ENCODE assay signal across 20 mouse cellular contexts in the genomic region with DNA sequence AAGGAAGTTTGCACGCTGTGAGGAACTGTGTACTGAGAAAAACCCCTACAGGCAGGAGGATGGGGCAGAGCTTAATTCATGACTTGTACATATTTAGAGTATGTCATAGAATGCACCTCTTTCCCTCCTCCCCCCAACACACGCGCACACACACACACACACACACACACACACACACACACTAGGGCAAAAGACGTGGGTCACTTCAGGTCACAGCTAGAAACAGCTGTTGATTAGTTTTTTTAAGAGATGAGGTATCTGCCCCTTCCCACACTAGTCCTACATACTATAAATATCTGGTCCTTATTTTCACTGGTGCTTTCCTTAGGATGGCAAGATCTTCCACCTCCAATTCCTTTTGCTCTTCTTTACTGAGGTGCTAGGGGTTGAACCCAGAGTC.
"Had no signal": no experiment of that assay in that cellular context is flagged by ENCODE, and none has a peak within 500 bp of the region (broad histone marks: within the 10 kb centered on the region; RNA-seq: fewer than 3 reads in every experiment).

No protein-coding gene starts in this region.

- H3K9ac ChIP-seq: intestine, embryonic 15.5 days; limb, embryonic 13.5 days; lung, embryonic 15.5 days; midbrain, embryonic 13.5 days had no signal

- ATAC-seq: intestine, embryonic 15.5 days; midbrain, embryonic 13.5 days; midbrain, embryonic 16.5 days had no signal

- H3K9me3 ChIP-seq: intestine, embryonic 15.5 days; limb, embryonic 10.5 days; limb, embryonic 13.5 days; lung, embryonic 15.5 days; midbrain, embryonic 13.5 days had no signal

- H3K4me3 ChIP-seq: intestine, embryonic 15.5 days; layer of hippocampus, adult 2 months; limb, embryonic 10.5 days; limb, embryonic 13.5 days; lung, embryonic 15.5 days; midbrain, embryonic 13.5 days had no signal

- H3K27ac ChIP-seq: intestine, embryonic 15.5 days; kidney, postnatal 0 days; layer of hippocampus, adult 2 months; limb, embryonic 10.5 days; limb, embryonic 13.5 days; lung, embryonic 15.5 days; midbrain, embryonic 13.5 days had no signal

- H3K36me3 ChIP-seq: intestine, embryonic 15.5 days; limb, embryonic 10.5 days; limb, embryonic 13.5 days; lung, embryonic 15.5 days; midbrain, embryonic 13.5 days had no signal

- H3K27me3 ChIP-seq: intestine, embryonic 15.5 days; limb, embryonic 13.5 days; lung, embryonic 15.5 days had no signal

- H3K4me2 ChIP-seq: intestine, embryonic 15.5 days; limb, embryonic 13.5 days; lung, embryonic 15.5 days; midbrain, embryonic 13.5 days had no signal

- DNase-seq: kidney, adult 11 months; kidney, adult 9 months; kidney, postnatal 25 days; layer of hippocampus, adult 9-11 months; lung, adult 18-20 months; lung, postnatal 10 days; lung, postnatal 36 days; right cerebral cortex, adult 18-20 months; right cerebral cortex, postnatal 14 days; right cerebral cortex, postnatal 4 days; thymus, adult 18-20 months; thymus, postnatal 36 days had no signal
